Mouse (Mus musculus) hematopoietic stem cell, adult 5-6 weeks (primary cell): ENCODE data around the gene Rhobtb3. TPM values are rescaled to one million over a fixed set of nuclear protein-coding genes. Genes with fewer than 3 reads are reported as not detected.

ENCODE experiments used
- ATAC-seq, 2 experiments: fragments of 125-278 bp in 1 of 2; replicated peaks in 1 of 2; 2 replicates each; pipeline ENCODE4 v1.8.0; 2016 to 2017; ENCODE audit warnings: inconsistent platforms in 2 of 2, mild to moderate bottlenecking in 2 of 2, moderate number of reproducible peaks in 2 of 2, low read depth in 1 of 2, moderate TSS enrichment in 1 of 2; ENCODE audit not compliant: low FRiP score in 2 of 2, poor library complexity in 2 of 2, severe bottlenecking in 2 of 2, insufficient read depth in 1 of 2, low TSS enrichment in 1 of 2
- total RNA-seq: library from RNA; stranded (forward); fragments of 172-1452, 232-1000 nt; gene quantifications from 2 replicates; pipeline ENCODE4 v1.2.3, GENCODE M21; 2017

Rhobtb3 gene
- total RNA-seq, 1 experiment from 2014 or later = 31.5 TPM

- ATAC-seq = no peak
Observed at GRCm38 (mm10) chr13:75874608-75875376, 68.9 kb downstream of the Rhobtb3 start.

- no peak for ATAC-seq
Observed at GRCm38 (mm10) chr13:75867876-75868275, 75.8 kb downstream of the Rhobtb3 start.

- peak; percentile 60 to 62; a peak in 3 of 4 replicates for ATAC-seq
Observed at GRCm38 (mm10) chr13:75865486-75866184, 78.1 kb downstream of the Rhobtb3 start.

- ATAC-seq = no peak
Observed at GRCm38 (mm10) chr13:75859264-75859844, 84.4 kb downstream of the Rhobtb3 start.

- no peak for ATAC-seq
Observed at GRCm38 (mm10) chr13:75853118-75853517, 90.6 kb downstream of the Rhobtb3 start.

- ATAC-seq = no peak
Observed at GRCm38 (mm10) chr13:75852027-75852426, 91.7 kb downstream of the Rhobtb3 start.

GRCm38 (mm10) chr13:75847027-75847426, 96.7 kb downstream of the Rhobtb3 start:
- ATAC-seq = no peak

- peak; percentile 34 to 47; a peak in 2 of 4 replicates for ATAC-seq
Observed at GRCm38 (mm10) chr13:75845519-75846166, 98.1 kb downstream of the Rhobtb3 start.

- ATAC-seq = no peak
Observed at GRCm38 (mm10) chr13:75844833-75845518, 98.7 kb downstream of the Rhobtb3 start.

- ATAC-seq = peak; percentile 31 to 46; a peak in 3 of 4 replicates
Observed at GRCm38 (mm10) chr13:75843993-75844683, 99.6 kb downstream of the Rhobtb3 start.

GRCm38 (mm10) chr13:75843331-75843730, 100.4 kb downstream of the Rhobtb3 start:
- ATAC-seq = no peak

- no peak for ATAC-seq
Observed at GRCm38 (mm10) chr13:75841950-75842349, 101.8 kb downstream of the Rhobtb3 start.

- no peak for ATAC-seq
Observed at GRCm38 (mm10) chr13:75840752-75841285, 102.9 kb downstream of the Rhobtb3 start.

- peak; percentile 91 for ATAC-seq
Observed at GRCm38 (mm10) chr13:75839719-75840481, 103.8 kb downstream of the Rhobtb3 start, which contains the start of gene Glrx. TSS of gene Glrx (plus strand) at chr13:75839868.

GRCm38 (mm10) chr13:75838506-75838905, 105.2 kb downstream of the Rhobtb3 start:
- no peak for ATAC-seq

- no peak for ATAC-seq
Observed at GRCm38 (mm10) chr13:75835461-75835860, 108.3 kb downstream of the Rhobtb3 start.
